Mouse (Mus musculus) adrenal gland, adult (tissue): Measurements from ENCODE around the gene Gm4553.
A peak's percentile ranks its signal among the peaks of the same experiment; 100 is the strongest.
"Not testable (repeated sequence)": the region's sequence is repeated elsewhere in the genome, so short reads cannot be mapped to it uniquely, and the experiment has no call there.

Source experiments
- DNase-seq, 2 experiments: peaks; one replicate each; pipeline ENCODE4 v3.0.0; 2022 to 2023; ENCODE audit warnings: low spot score in 1 of 2; ENCODE audit not compliant: inconsistent age in 2 of 2

The Gm4553 gene

GRCm38 (mm10) chr7:142135934-142136333 lies 29.6 kb downstream of the Gm4553 start, which contains the start of gene Gm39115:
Gm39115 (minus strand) TSS chr7:142136034.
- not testable (repeated sequence) for DNase-seq

- DNase-seq = no peak
Measured at GRCm38 (mm10) chr7:142134206-142134995, 31.1 kb downstream of the Gm4553 start.

- no peak for DNase-seq
Measured at GRCm38 (mm10) chr7:142128843-142129242, 36.7 kb downstream of the Gm4553 start.

- not testable (repeated sequence) for DNase-seq
Measured at GRCm38 (mm10) chr7:142120629-142121028, 44.9 kb downstream of the Gm4553 start, which contains the start of gene Gm45618. Gm45618 (minus strand) TSS chr7:142120729.

GRCm38 (mm10) chr7:142119632-142120031 lies 45.9 kb downstream of the Gm4553 start:
- peak; percentile 15 to 59 for DNase-seq
